Mouse (Mus musculus) E14TG2a.4 (cell line): ENCODE results near the gene Asphd2.

Source experiments
- H3K27me3 ChIP-seq: 2 replicates; pipeline ENCODE4 v1.6.1; 2014; ENCODE audit warnings: low read length, control low read depth; ENCODE audit not compliant: insufficient read depth
- H3K36me3 ChIP-seq: 2 replicates; pipeline ENCODE4 v1.6.1; 2014; ENCODE audit warnings: low read length, control low read depth; ENCODE audit not compliant: insufficient read depth
- H3K4me1 ChIP-seq: replicated peaks from 2 replicates; pipeline ENCODE4 v1.6.1; 2014; ENCODE audit warnings: low read depth, low read length, control low read depth
- H3K4me3 ChIP-seq: replicated peaks from 2 replicates; pipeline ENCODE4 v1.5.1; 2014; ENCODE audit warnings: mild to moderate bottlenecking, low read length
- H3K9me3 ChIP-seq: 2 replicates; pipeline ENCODE4 v1.6.1; 2014; ENCODE audit warnings: low read length, control low read depth
- CTCF ChIP-seq: conservative IDR thresholded peaks from 2 replicates; pipeline ENCODE4 v1.5.1; 2014; ENCODE audit warnings: low read length
- NANOG ChIP-seq: IDR thresholded peaks from 2 replicates; pipeline ENCODE4 v1.6.1; 2014; ENCODE audit warnings: borderline replicate concordance, low read length, mixed read lengths
- POU5F1 ChIP-seq: IDR thresholded peaks from 2 replicates; pipeline ENCODE4 v1.6.1; 2014; ENCODE audit warnings: low read length, borderline replicate concordance

Gene Asphd2

GRCm38 (mm10) chr5:112355910-112356309, 38.8 kb downstream of the Asphd2 start, which contains the start of gene Gm6583:
Gm6583 (minus strand) TSS chr5:112356033.
- H3K9me3 ChIP-seq: peaks cover 8% of the 10 kb centered on the region; the same call in 1 of the 2 replicates
- H3K27me3 ChIP-seq: no peaks in the 10 kb centered on the region
- TF ChIP-seq POU5F1: no peak
- no peak for TF ChIP-seq NANOG
- TF ChIP-seq CTCF: no peak
- H3K4me3 ChIP-seq: 0 out of 2 replicates have a peak within 1 kb of the TSS, but pooled peaks have one; percentile 35
- peaks cover 14% of the 10 kb centered on the region for H3K4me1 ChIP-seq
- peaks cover 74% of the 10 kb centered on the region for H3K36me3 ChIP-seq

- peaks cover 78% of the 10 kb centered on the region for H3K36me3 ChIP-seq
- H3K4me3 ChIP-seq: 0 out of 2 replicates have a peak overlapping the region, but pooled peaks have one; percentile 35
- TF ChIP-seq CTCF (no peak), POU5F1 (no peak), NANOG (no peak)
- peaks cover 5% of the 10 kb centered on the region; the same call in 1 of the 2 replicates for H3K9me3 ChIP-seq
- no peaks in the 10 kb centered on the region for H3K27me3 ChIP-seq
- H3K4me1 ChIP-seq: peaks cover 14% of the 10 kb centered on the region
Observed at GRCm38 (mm10) chr5:112355493-112355892, 39.2 kb downstream of the Asphd2 start.

- Histone ChIP-seq H3K4me1 (no peaks in the 10 kb centered on the region), H3K9me3 (no peaks in the 10 kb centered on the region)
- TF ChIP-seq POU5F1: no peak
- no peak for TF ChIP-seq CTCF
- TF ChIP-seq NANOG: no peak
Observed at GRCm38 (mm10) chr5:112349169-112349568, 45.5 kb downstream of the Asphd2 start.

GRCm38 (mm10) chr5:112346211-112346965, 48.3 kb downstream of the Asphd2 start:
- Histone ChIP-seq H3K9me3 (no peaks in the 10 kb centered on the region), H3K36me3 (peaks cover 68% of the 10 kb centered on the region), H3K4me3 (no peak overlapping the region), H3K4me1 (peaks cover 20% of the 10 kb centered on the region), H3K27me3 (no peaks in the 10 kb centered on the region)
- TF ChIP-seq POU5F1 (no peak), CTCF (no peak), NANOG (no peak)

More at GRCm38 (mm10) chr5:112349169-112349568, 45.5 kb downstream of the Asphd2 start:
- no peak overlapping the region for H3K4me3 ChIP-seq
- no peaks in the 10 kb centered on the region for H3K27me3 ChIP-seq
- H3K36me3 ChIP-seq: peaks cover 94% of the 10 kb centered on the region

GRCm38 (mm10) chr5:112344092-112344960, 50.3 kb downstream of the Asphd2 start:
- Histone ChIP-seq H3K9me3 (no peaks in the 10 kb centered on the region), H3K4me1 (peaks cover 26% of the 10 kb centered on the region), H3K27me3 (no peaks in the 10 kb centered on the region), H3K36me3 (peaks cover 66% of the 10 kb centered on the region), H3K4me3 (no peak overlapping the region)
- TF ChIP-seq POU5F1: no peak
- no peak for TF ChIP-seq CTCF
- no peak for TF ChIP-seq NANOG

GRCm38 (mm10) chr5:112343205-112343595, 51.5 kb downstream of the Asphd2 start:
- no peaks in the 10 kb centered on the region for H3K27me3 ChIP-seq
- H3K4me1 ChIP-seq: peaks cover 26% of the 10 kb centered on the region
- no peak for TF ChIP-seq POU5F1
- no peak for TF ChIP-seq NANOG
- no peak for TF ChIP-seq CTCF
- peaks cover 66% of the 10 kb centered on the region for H3K36me3 ChIP-seq
- H3K4me3 ChIP-seq: peak overlapping the region; percentile 96
- H3K9me3 ChIP-seq: no peaks in the 10 kb centered on the region

- Histone ChIP-seq H3K4me1 (peaks cover 26% of the 10 kb centered on the region), H3K27me3 (no peaks in the 10 kb centered on the region), H3K9me3 (no peaks in the 10 kb centered on the region), H3K36me3 (peaks cover 66% of the 10 kb centered on the region), H3K4me3 (peak within 1 kb of the TSS; percentile 96)
- TF ChIP-seq POU5F1: no peak
- no peak for TF ChIP-seq CTCF
- TF ChIP-seq NANOG: no peak
Observed at GRCm38 (mm10) chr5:112342463-112343204, 52.0 kb downstream of the Asphd2 start, which contains the start of the genes Srrd and Hps4. Srrd (minus strand) TSS chr5:112343040. Hps4 (plus strand) TSS chr5:112343083.
